Mouse (Mus musculus) liver, embryonic 14.5 days (tissue): ENCODE measurements around the gene Tars2. TPM values are rescaled to one million over a fixed set of nuclear protein-coding genes. Genes with fewer than 3 reads are reported as not detected.
A peak's percentile ranks its signal among the peaks of the same experiment; 100 is the strongest.
"Not testable (repeated sequence)": the region's sequence is repeated elsewhere in the genome, so short reads cannot be mapped to it uniquely, and the experiment has no call there.

Source experiments
- ATAC-seq: fragments of 200-750 bp; cut with Nextera tagmentation; 2 replicates; pipeline ENCODE4 v1.8.0; 2017; ENCODE audit warnings: moderate number of reproducible peaks, mild to moderate bottlenecking, moderate library complexity; ENCODE audit not compliant: insufficient read depth
- DNase-seq, 3 experiments: peaks; one replicate each; pipeline ENCODE4 v3.0.0-alpha.2; 2012 to 2013; ENCODE audit warnings: low read depth in 3 of 3, low spot score in 3 of 3
- H3K27ac ChIP-seq: fragments of 300-500 bp; sonication (generic); 2 replicates; pipeline ENCODE4 v1.5.1; 2014; ENCODE audit warnings: moderate library complexity, mild to moderate bottlenecking, control low read depth, inconsistent platforms
- H3K27me3 ChIP-seq: fragments of 300-500 bp; sonication (generic); 2 replicates; pipeline ENCODE4 v1.6.1; 2014; ENCODE audit warnings: mild to moderate bottlenecking, low read length, moderate library complexity; ENCODE audit not compliant: control insufficient read depth, insufficient read depth
- H3K36me3 ChIP-seq: fragments of 300-500 bp; sonication (generic); replicated peaks from 2 replicates; pipeline ENCODE4 v1.6.1; 2014; ENCODE audit warnings: low read depth; ENCODE audit not compliant: control insufficient read depth, insufficient read depth
- H3K4me1 ChIP-seq, 2 experiments: fragments of 200-500 bp in 1 of 2; fragments of 300-500 bp in 1 of 2; sonication (generic) in 1 of 2; replicated peaks; 2 replicates each; pipeline ENCODE4 v1.6.1; 2012 to 2014; ENCODE audit warnings: antibody characterized with exemption in 1 of 2, inconsistent platforms in 1 of 2, low read length in 1 of 2; ENCODE audit not compliant: control insufficient read depth in 2 of 2, insufficient read depth in 2 of 2
- H3K4me2 ChIP-seq: fragments of 300-500 bp; sonication (generic); 2 replicates; pipeline ENCODE4 v1.6.1; 2014; ENCODE audit warnings: low read depth, mild to moderate bottlenecking, control low read depth, moderate library complexity
- H3K4me3 ChIP-seq, 2 experiments: fragments of 200-500 bp in 1 of 2; fragments of 300-500 bp in 1 of 2; sonication (generic) in 1 of 2; 2 replicates each; pipeline ENCODE4 v1.5.1; 2012 to 2014; ENCODE audit warnings: low read depth in 2 of 2, low read length in 2 of 2, mild to moderate bottlenecking in 2 of 2, control low read depth in 1 of 2, inconsistent platforms in 1 of 2, moderate library complexity in 1 of 2; ENCODE audit not compliant: insufficient read depth in 1 of 2
- H3K9ac ChIP-seq: fragments of 300-500 bp; sonication (generic); replicated peaks from 2 replicates; pipeline ENCODE4 v1.6.1; 2014; ENCODE audit warnings: mild to moderate bottlenecking, control low read depth, moderate library complexity
- H3K9me3 ChIP-seq: fragments of 300-500 bp; sonication (generic); 2 replicates; pipeline ENCODE4 v1.6.1; 2016; ENCODE audit warnings: low read length, mixed read lengths; ENCODE audit not compliant: control insufficient read depth
- CTCF ChIP-seq: IDR thresholded peaks from 2 replicates; pipeline ENCODE4 v1.5.1; 2016; ENCODE audit warnings: antibody characterized with exemption, low read depth, control low read depth
- EP300 ChIP-seq: IDR thresholded peaks from 2 replicates; pipeline ENCODE4 v1.6.1; 2016; ENCODE audit warnings: antibody characterized with exemption, low read depth
- WGBS: fragments of 180-500 bp; shearing (Covaris S2); extraction: QIAGEN DNeasy Blood & Tissue Kit; methylation state at CpG from one replicate; pipeline ENCODE4 v1.1.7; 2014; ENCODE audit not compliant: insufficient replicate concordance; 5-methylcytosine and 5-hydroxymethylcytosine counted together
- polyA plus RNA-seq, 2 experiments: library from polyadenylated mRNA; depleted of rRNA in 1 of 2; stranded (reverse) in 1 of 2; unstranded in 1 of 2; fragments of >200 nt; fragmentation: Nextera tagmentation in 1 of 2; extraction: Ambion mirVana in 1 of 2; gene quantifications; 2 replicates each; pipeline versions ENCODE4 v1.2.1 to v1.2.3; 2012 to 2014

Gene Tars2
- polyA plus RNA-seq (2012; rRNA removed) (14.5 and 19.9 TPM in 2 replicates), polyA plus RNA-seq (2014; fragmentation: Nextera tagmentation; extraction: Ambion mirVana) (37.1 and 39.9 TPM in 2 replicates)

DNA sequence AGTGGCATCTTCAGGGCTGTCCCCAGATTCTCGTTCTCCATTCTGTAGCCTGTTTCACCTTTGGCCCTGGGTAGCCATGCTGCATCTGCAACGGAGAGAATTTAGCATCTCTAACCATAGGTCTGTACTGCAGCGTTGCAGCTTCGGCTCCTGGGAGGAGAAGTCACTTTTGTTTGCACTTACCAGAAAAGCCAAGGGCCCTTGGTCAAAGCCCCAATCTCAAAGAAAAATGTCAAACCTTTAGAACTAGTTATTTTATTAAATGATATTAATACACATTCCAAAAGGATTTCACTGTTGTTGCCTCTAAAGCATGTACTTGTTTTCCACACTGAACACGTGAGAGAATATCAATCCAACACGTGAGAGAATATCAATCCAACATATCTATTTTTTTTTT lies at the start of gene Tars2:
TSS of gene Tars2 (minus strand) at position 101 of the 400 bp plus-strand sequence.
- Histone ChIP-seq H3K4me1 (no peaks in the 10 kb centered on the region), H3K27me3 (no peaks in the 10 kb centered on the region; the same call in 1 of the 2 replicates), H3K27ac (no peak within 1 kb of the TSS), H3K9ac (no peak within 1 kb of the TSS), H3K4me2 (no peak within 1 kb of the TSS), H3K9me3 (no peaks in the 10 kb centered on the region), H3K4me3 (no peak within 1 kb of the TSS), H3K36me3 (peaks cover 10% of the 10 kb centered on the region)
- WGBS, result 74% methylated on average over 6 of the region's 6 CpGs
- no peak for ATAC-seq
- DNase-seq, result no peak
- TF ChIP-seq EP300 (no peak), CTCF (no peak)

DNA sequence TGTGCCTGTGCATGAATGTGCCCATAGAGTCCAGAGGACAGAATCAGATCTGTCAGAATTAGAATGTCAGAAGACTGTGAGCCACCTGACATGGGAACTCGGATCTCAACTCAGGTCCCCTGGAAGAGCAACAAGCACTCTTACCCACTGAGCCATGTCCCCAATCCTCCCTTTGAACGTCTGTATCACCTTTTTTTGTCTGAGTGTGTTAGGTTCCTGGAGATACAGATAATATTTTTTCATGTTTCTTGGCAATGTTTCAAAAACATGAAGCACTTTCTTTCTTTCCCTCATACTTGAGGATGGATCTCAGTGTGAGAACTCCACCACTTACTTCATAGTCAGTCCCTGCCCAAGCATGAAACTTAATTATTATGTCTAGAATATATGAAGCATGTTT lies 48.4 kb upstream of the Tars2 start:
- no peak overlapping the region for H3K27ac ChIP-seq
- 31% methylated on average over 2 of the region's 2 CpGs for WGBS
- H3K4me2 ChIP-seq, result no peak overlapping the region
- TF ChIP-seq CTCF (no peak), EP300 (no peak)
- no peak overlapping the region for H3K4me3 ChIP-seq
- H3K27me3 ChIP-seq, result no peaks in the 10 kb centered on the region
- DNase-seq, result no peak
- H3K9ac ChIP-seq, result no peak overlapping the region
- H3K9me3 ChIP-seq, result no peaks in the 10 kb centered on the region
- peaks cover 3 to 11% of the 10 kb centered on the region in 2 experiments; a peak in 3 of 4 replicates for H3K4me1 ChIP-seq
- H3K36me3 ChIP-seq, result peaks cover 7% of the 10 kb centered on the region; the same call in 1 of the 2 replicates
- ATAC-seq, result no peak

DNA sequence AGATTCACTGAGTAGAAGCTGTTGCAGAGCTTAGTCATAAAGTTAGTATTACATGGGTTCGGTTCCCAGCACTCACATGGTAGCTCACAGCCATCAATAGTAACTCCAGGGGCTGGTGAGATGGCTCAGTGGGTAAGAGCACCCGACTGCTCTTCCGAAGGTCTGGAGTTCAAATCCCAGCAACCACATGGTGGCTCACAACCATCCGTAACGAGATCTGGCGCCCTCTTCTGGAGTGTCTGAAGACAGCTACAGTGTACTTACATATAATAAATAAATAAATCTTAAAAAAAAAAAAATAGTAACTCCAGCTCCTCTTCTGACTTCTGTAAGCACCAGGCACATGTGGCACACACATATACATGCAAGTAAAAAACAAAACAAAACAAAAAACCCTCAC lies 47.6 kb upstream of the Tars2 start:
- H3K4me2 ChIP-seq, H3K9ac ChIP-seq, H3K27ac ChIP-seq, H3K9me3 ChIP-seq, ATAC-seq, H3K27me3 ChIP-seq, H3K36me3 ChIP-seq, H3K4me3 ChIP-seq, DNase-seq: not testable (repeated sequence)
- TF ChIP-seq CTCF, result 0 out of 2 replicates have a peak, but pooled peaks have one; percentile 22
- peaks cover 3 to 11% of the 10 kb centered on the region in 2 experiments; a peak in 3 of 4 replicates for H3K4me1 ChIP-seq
- 81% methylated on average over 3 of the region's 6 CpGs for WGBS

DNA sequence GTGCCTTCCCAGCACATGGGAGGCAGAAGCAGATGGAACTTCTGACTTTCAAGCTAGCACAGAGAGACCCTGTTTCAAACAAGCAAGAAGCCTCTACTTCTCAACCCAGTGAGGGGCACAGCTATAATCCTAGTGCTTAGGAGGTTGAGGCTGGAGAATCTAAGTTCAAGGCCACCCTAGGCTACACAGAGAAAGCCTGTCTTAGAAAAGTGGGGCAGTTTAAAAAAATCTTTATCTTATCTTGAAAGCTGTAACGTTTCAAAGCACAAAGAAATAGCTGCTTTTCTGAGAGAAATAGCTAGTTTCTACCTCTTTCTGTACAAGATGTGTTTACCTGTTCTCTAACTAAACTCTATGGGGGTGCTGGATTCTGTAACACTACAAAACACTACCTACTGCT lies 46.7 kb upstream of the Tars2 start:
- no peak overlapping the region for H3K4me2 ChIP-seq
- H3K9me3 ChIP-seq, result no peaks in the 10 kb centered on the region
- ATAC-seq (no peak), DNase-seq (no peak)
- H3K27me3 ChIP-seq, result no peaks in the 10 kb centered on the region
- H3K9ac ChIP-seq, result no peak overlapping the region
- H3K36me3 ChIP-seq, result peaks cover 7% of the 10 kb centered on the region; the same call in 1 of the 2 replicates
- 5% methylated on average over 1 of the region's 1 CpGs for WGBS
- peaks cover 3 to 14% of the 10 kb centered on the region in 2 experiments; a peak in 3 of 4 replicates for H3K4me1 ChIP-seq
- no peak for TF ChIP-seq EP300
- no peak for TF ChIP-seq CTCF
- H3K4me3 ChIP-seq, result no peak overlapping the region
- H3K27ac ChIP-seq, result no peak overlapping the region

DNA sequence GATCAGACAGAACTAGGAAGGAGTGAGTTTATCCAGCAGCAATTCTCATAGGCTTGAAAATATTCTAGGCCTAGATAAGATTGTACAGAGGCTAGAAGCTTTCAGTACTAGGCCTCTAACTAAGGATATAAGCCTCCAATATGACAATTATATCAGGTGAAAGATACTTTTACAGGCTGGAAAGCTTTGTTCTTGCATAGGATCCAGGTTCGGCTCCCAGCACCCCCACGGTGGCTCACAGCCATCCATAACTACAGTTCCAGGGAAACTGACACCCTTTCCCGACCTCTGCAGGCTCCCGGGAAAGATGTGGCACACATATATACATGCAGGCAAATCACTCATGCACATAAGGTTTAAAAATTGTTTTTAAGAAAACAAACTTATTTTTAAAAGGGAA lies 43.8 kb upstream of the Tars2 start:
- TF ChIP-seq EP300, result no peak
- TF ChIP-seq CTCF, result no peak
- Histone ChIP-seq H3K9ac (no peak overlapping the region), H3K27ac (no peak overlapping the region), H3K27me3 (no peaks in the 10 kb centered on the region), H3K4me3 (no peak overlapping the region), H3K9me3 (no peaks in the 10 kb centered on the region), H3K4me1 (peaks cover 3 to 4% of the 10 kb centered on the region in 2 experiments; a peak in 2 of 4 replicates), H3K36me3 (peaks cover 7% of the 10 kb centered on the region; the same call in 1 of the 2 replicates), H3K4me2 (no peak overlapping the region)
- DNase-seq (no peak), ATAC-seq (no peak)
- 79% methylated on average over 4 of the region's 4 CpGs for WGBS
